Mouse (Mus musculus): ENCODE measurements at regions not wholly inside any gene's neighbourhood (a gene's known extent, or its start where the extent isn't known, plus 50 kb on each side); places are given as distances from the start of the nearest gene placed in this dataset.

DNA sequence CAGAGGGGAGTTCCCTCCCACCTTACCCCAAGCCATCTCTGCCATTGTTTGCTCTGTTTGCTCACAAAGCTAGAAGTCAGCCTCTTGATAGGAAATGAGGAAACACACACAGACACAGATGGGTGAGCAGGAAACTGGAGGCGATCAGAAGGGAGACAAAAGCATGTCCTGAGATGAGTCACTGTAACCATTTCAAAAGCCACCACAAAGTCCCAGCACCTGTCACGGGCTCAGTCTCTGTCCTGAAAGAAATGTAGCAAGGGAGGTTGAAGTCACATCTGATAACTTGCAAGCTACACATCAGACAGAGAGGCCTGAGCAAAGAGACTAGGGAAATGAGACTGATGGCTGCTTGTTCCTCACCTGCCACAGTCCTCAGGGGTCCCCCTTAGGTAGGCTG is 89.6 kb upstream of the Egln3 start:
- H3K27ac ChIP-seq (ENCODE audit: low read length): no peak overlapping the region
- no peaks in the 10 kb centered on the region for H3K27me3 ChIP-seq (ENCODE audit: control insufficient read depth, insufficient read depth, low read length)
- H3K4me1 ChIP-seq (ENCODE audit: control insufficient read depth, insufficient read depth, low read length): peaks cover 6% of the 10 kb centered on the region; the same call in 1 of the 2 replicates
- H3K4me2 ChIP-seq (ENCODE audit: low read depth, low read length): no peak overlapping the region
- 48% methylated on average over 2 of the region's 2 CpGs for WGBS
- no peaks in the 10 kb centered on the region for H3K36me3 ChIP-seq (ENCODE audit: control insufficient read depth, insufficient read depth, low read length)
- H3K9me3 ChIP-seq (replicated peaks; ENCODE audit: control insufficient read depth, low read length): no peaks in the 10 kb centered on the region
- no peak overlapping the region for H3K4me3 ChIP-seq (replicated peaks; ENCODE audit: low read length)
- H3K9ac ChIP-seq (ENCODE audit: low read length): no peak overlapping the region
- no peak for ATAC-seq (ENCODE audit: insufficient read depth, low FRiP score)

DNA sequence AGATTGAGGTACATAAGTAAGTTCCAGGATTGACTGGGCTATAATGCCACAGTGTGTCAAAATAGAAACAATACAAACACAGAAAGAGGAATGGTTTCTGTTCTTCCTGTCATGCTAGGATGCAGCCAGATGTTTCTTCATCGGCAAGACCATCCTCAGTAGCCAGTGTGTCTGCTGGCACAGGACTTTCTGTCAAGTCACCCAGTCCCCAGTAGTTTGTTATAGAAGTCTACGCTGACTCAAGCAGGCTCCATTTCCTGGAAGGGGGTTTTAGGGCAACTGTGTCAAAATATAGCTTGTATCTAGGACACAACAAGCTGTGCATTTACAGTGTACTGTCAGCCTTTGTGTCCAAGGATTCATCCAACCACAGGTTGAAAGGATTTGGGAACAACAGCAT is 86.7 kb upstream of the Egln3 start:
- Histone ChIP-seq H3K9me3 (replicated peaks; ENCODE audit: control insufficient read depth, low read length) (no peaks in the 10 kb centered on the region), H3K4me1 (ENCODE audit: control insufficient read depth, insufficient read depth, low read length) (peaks cover 11% of the 10 kb centered on the region; the same call in 1 of the 2 replicates), H3K9ac (ENCODE audit: low read length) (no peak overlapping the region), H3K27me3 (ENCODE audit: control insufficient read depth, insufficient read depth, low read length) (no peaks in the 10 kb centered on the region), H3K36me3 (ENCODE audit: control insufficient read depth, insufficient read depth, low read length) (no peaks in the 10 kb centered on the region), H3K4me3 (replicated peaks; ENCODE audit: low read length) (no peak overlapping the region), H3K4me2 (ENCODE audit: low read depth, low read length) (no peak overlapping the region), H3K27ac (ENCODE audit: low read length) (no peak overlapping the region)
- WGBS: 86% methylated on average over 2 of the region's 2 CpGs
- no peak for ATAC-seq (ENCODE audit: insufficient read depth, low FRiP score)

DNA sequence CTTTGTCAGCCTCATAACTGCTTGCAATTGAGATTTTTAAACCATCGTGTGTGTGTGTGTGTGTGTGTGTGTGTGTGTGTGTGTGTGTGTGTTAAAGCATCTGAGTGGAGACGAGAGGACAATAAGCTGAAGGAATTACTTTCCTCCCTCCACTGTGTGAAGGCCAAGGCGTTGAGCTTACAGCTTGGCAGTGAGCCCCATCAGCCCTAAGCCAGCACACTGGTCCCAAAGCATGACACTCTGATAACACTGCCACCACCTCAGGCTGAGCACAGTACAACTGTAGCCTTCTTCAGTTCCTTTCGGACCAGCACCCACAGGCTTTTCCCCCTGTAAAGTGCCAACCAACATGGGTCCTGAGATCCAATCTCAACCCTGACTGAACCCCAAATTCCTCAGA is 85.1 kb upstream of the Egln3 start:
- Histone ChIP-seq H3K4me2 (ENCODE audit: low read depth, low read length) (no peak overlapping the region), H3K4me1 (ENCODE audit: control insufficient read depth, insufficient read depth, low read length) (peaks cover 11% of the 10 kb centered on the region; the same call in 1 of the 2 replicates), H3K27ac (ENCODE audit: low read length) (no peak overlapping the region), H3K27me3 (ENCODE audit: control insufficient read depth, insufficient read depth, low read length) (no peaks in the 10 kb centered on the region), H3K4me3 (replicated peaks; ENCODE audit: low read length) (no peak overlapping the region), H3K9me3 (replicated peaks; ENCODE audit: control insufficient read depth, low read length) (no peaks in the 10 kb centered on the region), H3K36me3 (ENCODE audit: control insufficient read depth, insufficient read depth, low read length) (no peaks in the 10 kb centered on the region), H3K9ac (ENCODE audit: low read length) (no peak overlapping the region)
- no peak for ATAC-seq (ENCODE audit: insufficient read depth, low FRiP score)
- WGBS: 75% methylated on average over 4 of the region's 4 CpGs

- H3K36me3 ChIP-seq (ENCODE audit: control insufficient read depth, insufficient read depth, low read length): no peaks in the 10 kb centered on the region
- no peaks in the 10 kb centered on the region for H3K27me3 ChIP-seq (ENCODE audit: control insufficient read depth, insufficient read depth, low read length)
- no peak for ATAC-seq (ENCODE audit: insufficient read depth, low FRiP score)
- H3K4me2 ChIP-seq (ENCODE audit: low read depth, low read length): no peak overlapping the region
- WGBS: 80% methylated on average over 6 of the region's 6 CpGs
- no peak overlapping the region for H3K9ac ChIP-seq (ENCODE audit: low read length)
- H3K4me3 ChIP-seq (replicated peaks; ENCODE audit: low read length): no peak overlapping the region
- no peaks in the 10 kb centered on the region for H3K9me3 ChIP-seq (replicated peaks; ENCODE audit: control insufficient read depth, low read length)
- no peak overlapping the region for H3K27ac ChIP-seq (ENCODE audit: low read length)
- H3K4me1 ChIP-seq (ENCODE audit: control insufficient read depth, insufficient read depth, low read length): peaks cover 7% of the 10 kb centered on the region; the same call in 1 of the 2 replicates
These were observed 84.4 kb upstream of the Egln3 start for GRCm38 (mm10) chr12:54288041-54288502.

GRCm38 (mm10) chr12:54286911-54287819 is 83.5 kb upstream of the Egln3 start:
- Histone ChIP-seq H3K4me2 (ENCODE audit: low read depth, low read length) (no peak overlapping the region), H3K9me3 (replicated peaks; ENCODE audit: control insufficient read depth, low read length) (no peaks in the 10 kb centered on the region), H3K9ac (ENCODE audit: low read length) (no peak overlapping the region), H3K36me3 (ENCODE audit: control insufficient read depth, insufficient read depth, low read length) (no peaks in the 10 kb centered on the region), H3K4me3 (replicated peaks; ENCODE audit: low read length) (no peak overlapping the region), H3K4me1 (ENCODE audit: control insufficient read depth, insufficient read depth, low read length) (peaks cover 7% of the 10 kb centered on the region), H3K27ac (ENCODE audit: low read length) (0 out of 2 replicates have a peak overlapping the region, but pooled peaks have one; percentile 39), H3K27me3 (ENCODE audit: control insufficient read depth, insufficient read depth, low read length) (no peaks in the 10 kb centered on the region)
- 56% methylated on average over 16 of the region's 16 CpGs for WGBS
- ATAC-seq (ENCODE audit: insufficient read depth, low FRiP score): peak; percentile 76

DNA sequence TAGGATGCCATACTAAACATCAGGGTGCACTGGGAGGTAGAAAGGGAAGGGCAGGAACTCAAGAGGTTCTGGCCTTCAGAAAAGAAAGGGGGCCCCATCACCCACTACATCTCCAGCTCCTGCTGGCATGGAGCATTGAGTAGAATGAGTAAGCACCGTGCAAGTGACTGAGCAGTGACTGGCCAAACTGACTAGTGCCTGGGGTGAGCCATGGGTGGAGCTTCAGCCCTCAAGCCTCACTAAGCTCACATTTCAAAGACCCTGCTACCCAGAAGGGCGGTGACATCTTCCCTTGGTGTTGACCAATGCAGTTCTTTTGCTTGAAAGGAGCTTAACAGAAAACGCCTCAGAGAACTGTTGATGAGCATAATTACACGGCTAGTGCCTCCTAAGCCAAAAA is 80.0 kb upstream of the Egln3 start:
- 39% methylated on average over 4 of the region's 4 CpGs for WGBS
- no peak for ATAC-seq (ENCODE audit: insufficient read depth, low FRiP score)

DNA sequence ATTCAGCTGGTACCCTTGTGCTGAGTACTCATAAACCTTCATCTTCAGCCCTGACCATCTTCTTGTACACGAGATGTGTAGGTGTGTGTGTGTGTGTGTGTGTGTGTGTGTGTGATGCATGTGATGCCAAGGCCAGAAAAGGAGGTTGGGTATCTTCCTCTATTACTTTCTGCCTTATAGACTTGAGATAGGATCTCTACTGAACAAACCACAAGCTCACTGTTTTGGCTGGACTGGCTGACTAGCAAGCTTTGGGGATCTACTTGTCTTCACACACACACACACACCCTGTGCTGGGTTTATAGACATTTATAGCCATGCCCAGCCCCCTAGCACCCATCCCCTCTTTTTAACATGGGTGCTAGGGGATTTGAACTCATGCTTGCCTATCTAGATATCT is 79.4 kb upstream of the Egln3 start:
- Histone ChIP-seq H3K4me3 (replicated peaks; ENCODE audit: low read length) (no peak overlapping the region), H3K4me2 (ENCODE audit: low read depth, low read length) (no peak overlapping the region)
- WGBS: 89% methylated on average over 1 of the region's 1 CpGs

More for the DNA sequence above, 80.0 kb upstream of the Egln3 start:
- H3K9ac ChIP-seq (ENCODE audit: low read length): no peak overlapping the region
- H3K36me3 ChIP-seq (ENCODE audit: control insufficient read depth, insufficient read depth, low read length): no peaks in the 10 kb centered on the region
- H3K27me3 ChIP-seq (ENCODE audit: control insufficient read depth, insufficient read depth, low read length): no peaks in the 10 kb centered on the region
- no peak overlapping the region for H3K4me2 ChIP-seq (ENCODE audit: low read depth, low read length)
- no peak overlapping the region for H3K4me3 ChIP-seq (replicated peaks; ENCODE audit: low read length)
- peaks cover 8% of the 10 kb centered on the region for H3K4me1 ChIP-seq (ENCODE audit: control insufficient read depth, insufficient read depth, low read length)
- H3K27ac ChIP-seq (ENCODE audit: low read length): no peak overlapping the region
- no peaks in the 10 kb centered on the region for H3K9me3 ChIP-seq (replicated peaks; ENCODE audit: control insufficient read depth, low read length)

DNA sequence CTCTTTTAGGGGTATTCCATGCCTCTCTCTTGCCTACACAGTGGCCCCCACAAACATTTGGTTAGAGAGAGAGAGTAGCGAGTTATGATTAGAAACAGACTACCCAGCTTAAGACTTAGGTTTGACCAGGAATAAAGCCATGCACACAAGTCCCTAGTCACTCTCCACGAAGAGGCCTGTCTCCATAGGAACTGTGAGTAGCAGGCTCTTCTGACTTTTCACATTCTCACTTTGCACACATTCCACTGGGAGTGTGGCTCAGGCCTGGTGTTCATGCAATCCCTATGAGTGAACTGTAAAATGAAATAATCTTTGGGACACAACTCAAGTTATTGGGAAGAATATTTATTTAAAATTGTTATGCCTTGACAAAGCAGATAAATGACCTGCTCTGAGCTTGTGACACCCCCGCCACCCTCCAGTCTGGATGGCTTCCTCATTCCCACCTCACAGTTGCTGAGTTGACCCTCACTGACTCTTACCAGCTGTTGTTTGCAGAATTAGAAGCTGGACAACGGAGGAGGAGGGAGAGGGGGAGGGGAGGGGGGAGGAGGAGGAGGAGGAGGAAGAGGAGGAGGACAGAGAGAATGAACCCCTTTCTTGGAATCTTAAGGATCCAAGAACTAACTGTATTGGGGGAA is 78.7 kb upstream of the Egln3 start:
- WGBS: 50% methylated on average over 4 of the region's 4 CpGs
- ATAC-seq (ENCODE audit: insufficient read depth, low FRiP score): no peak
- Histone ChIP-seq H3K36me3 (ENCODE audit: control insufficient read depth, insufficient read depth, low read length) (no peaks in the 10 kb centered on the region), H3K27ac (ENCODE audit: low read length) (no peak overlapping the region), H3K4me3 (replicated peaks; ENCODE audit: low read length) (no peak overlapping the region), H3K9me3 (replicated peaks; ENCODE audit: control insufficient read depth, low read length) (no peaks in the 10 kb centered on the region), H3K27me3 (ENCODE audit: control insufficient read depth, insufficient read depth, low read length) (no peaks in the 10 kb centered on the region), H3K4me1 (ENCODE audit: control insufficient read depth, insufficient read depth, low read length) (peaks cover 8% of the 10 kb centered on the region), H3K4me2 (ENCODE audit: low read depth, low read length) (no peak overlapping the region), H3K9ac (ENCODE audit: low read length) (no peak overlapping the region)

More for the DNA sequence above, 79.4 kb upstream of the Egln3 start:
- Histone ChIP-seq H3K4me1 (ENCODE audit: control insufficient read depth, insufficient read depth, low read length) (peaks cover 8% of the 10 kb centered on the region), H3K9ac (ENCODE audit: low read length) (no peak overlapping the region), H3K27me3 (ENCODE audit: control insufficient read depth, insufficient read depth, low read length) (no peaks in the 10 kb centered on the region), H3K9me3 (replicated peaks; ENCODE audit: control insufficient read depth, low read length) (no peaks in the 10 kb centered on the region), H3K27ac (ENCODE audit: low read length) (no peak overlapping the region), H3K36me3 (ENCODE audit: control insufficient read depth, insufficient read depth, low read length) (no peaks in the 10 kb centered on the region)
- ATAC-seq (ENCODE audit: insufficient read depth, low FRiP score): no peak

DNA sequence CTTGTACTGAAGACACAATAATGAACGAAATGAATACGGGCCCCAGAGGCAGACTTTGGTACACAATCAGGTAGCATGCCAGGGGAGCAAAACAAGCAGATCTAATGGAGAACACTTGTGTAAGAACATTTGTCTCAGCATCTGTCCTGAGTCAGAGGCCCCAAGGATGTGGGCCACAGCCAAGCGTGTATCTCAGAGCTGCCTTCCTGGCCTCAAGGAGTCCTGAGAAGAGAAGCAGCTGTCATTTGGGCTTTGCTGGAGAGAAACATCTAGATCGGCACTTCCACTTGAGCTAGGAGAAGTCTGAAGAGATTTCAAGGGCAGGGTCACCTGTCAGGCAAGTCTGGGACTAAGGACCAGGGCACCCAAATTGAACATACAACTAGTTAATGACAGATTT is 76.8 kb upstream of the Egln3 start:
- WGBS: 62% methylated on average over 4 of the region's 4 CpGs
- Histone ChIP-seq H3K9me3 (replicated peaks; ENCODE audit: control insufficient read depth, low read length) (no peaks in the 10 kb centered on the region), H3K27ac (ENCODE audit: low read length) (no peak overlapping the region), H3K4me1 (ENCODE audit: control insufficient read depth, insufficient read depth, low read length) (peaks cover 4% of the 10 kb centered on the region; the same call in 1 of the 2 replicates), H3K9ac (ENCODE audit: low read length) (no peak overlapping the region), H3K4me3 (replicated peaks; ENCODE audit: low read length) (no peak overlapping the region), H3K27me3 (ENCODE audit: control insufficient read depth, insufficient read depth, low read length) (no peaks in the 10 kb centered on the region), H3K36me3 (ENCODE audit: control insufficient read depth, insufficient read depth, low read length) (no peaks in the 10 kb centered on the region), H3K4me2 (ENCODE audit: low read depth, low read length) (no peak overlapping the region)
- ATAC-seq (ENCODE audit: insufficient read depth, low FRiP score): no peak

All from stomach, embryonic 16.5 days (tissue).